Mouse (Mus musculus) erythroid progenitor cell, adult 5-6 weeks (primary cell): ENCODE measurements around the gene Ldlrad3. TPM values are rescaled to one million over a fixed set of nuclear protein-coding genes. Genes with fewer than 3 reads are reported as not detected.

Experiments
- ATAC-seq: replicated peaks from 2 replicates; pipeline ENCODE4 v1.8.0; 2016; ENCODE audit warnings: moderate number of reproducible peaks, mild to moderate bottlenecking, moderate TSS enrichment, inconsistent platforms; ENCODE audit not compliant: poor library complexity, low FRiP score, severe bottlenecking
- total RNA-seq, 2 experiments: library from RNA; stranded (forward) in 1 of 2; stranded (reverse) in 1 of 2; fragments of 150-400 nt in 1 of 2; fragments of 186-747, 209-891 nt in 1 of 2; gene quantifications; 2 replicates each; pipeline versions ENCODE4 v1.2.3 to v1.2.4; 2015 to 2017; ENCODE audit warnings: low replicate concordance in 2 of 2

The Ldlrad3 gene
- total RNA-seq, 2 experiments from 2014 or later, result 2.2 to 8.8 TPM

DNA sequence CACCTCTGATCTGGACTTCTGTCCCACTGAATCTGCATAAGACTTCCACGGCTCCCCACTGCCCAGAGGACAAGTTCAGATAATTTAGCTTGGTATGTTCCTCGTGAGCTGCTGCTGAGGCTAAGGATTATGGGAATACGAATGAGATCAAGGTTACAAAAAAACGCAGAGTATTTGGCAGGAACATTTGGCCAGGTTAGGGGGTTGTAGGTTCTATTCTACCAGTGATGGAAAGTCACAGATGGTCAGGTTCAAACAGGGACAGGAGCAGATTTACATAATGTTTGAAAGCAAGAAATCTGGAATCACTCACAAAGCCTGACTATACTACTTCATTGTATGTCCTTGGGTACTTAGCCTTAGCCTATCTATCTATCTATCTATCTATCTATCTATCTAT is 5.6 kb upstream of the Ldlrad3 start:
- ATAC-seq, result no peak

DNA sequence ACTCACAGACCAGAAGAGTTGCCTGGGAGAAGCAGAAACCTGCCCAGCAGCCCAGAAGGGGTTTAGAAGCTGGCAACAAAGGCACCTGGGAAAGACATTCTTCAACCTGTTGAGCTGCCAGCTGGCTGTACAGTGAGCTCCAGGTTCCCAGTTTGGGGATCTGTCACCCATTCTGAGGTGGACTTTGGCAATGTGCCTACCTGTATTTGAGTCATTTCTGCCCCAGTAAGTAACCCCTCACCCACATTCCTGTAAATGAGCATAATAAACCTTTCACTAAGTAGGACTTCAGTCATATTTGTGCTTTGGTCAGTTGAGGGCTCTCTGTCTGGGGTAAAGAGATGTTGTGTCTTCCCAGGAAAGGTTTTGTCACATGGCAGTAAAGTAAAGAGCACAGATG is 4.8 kb upstream of the Ldlrad3 start:
- ATAC-seq, result no peak

GRCm38 (mm10) chr2:102185069-102185950 is 875 bp downstream of the Ldlrad3 start:
- ATAC-seq, result no peak

GRCm38 (mm10) chr2:102183720-102184480 is 2.3 kb downstream of the Ldlrad3 start:
- ATAC-seq, result no peak

DNA sequence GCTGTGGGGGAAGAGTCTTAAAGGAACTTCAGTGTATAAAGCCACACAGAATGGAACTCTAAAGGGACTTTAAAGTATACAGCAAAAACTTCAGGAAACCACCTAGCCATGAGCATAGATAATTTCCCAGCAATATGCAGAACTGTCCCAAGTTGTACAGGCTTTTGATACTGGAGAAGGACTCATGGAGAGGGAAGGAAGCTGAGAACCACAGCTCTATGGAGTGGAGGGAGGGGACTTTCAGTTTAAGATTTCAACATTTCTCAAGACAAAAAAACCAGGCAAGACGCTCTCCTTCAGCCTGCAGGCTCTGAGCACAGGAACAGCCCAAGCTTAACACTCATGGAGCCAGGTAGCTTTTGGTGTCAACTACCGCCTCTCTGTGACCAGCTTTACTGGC is 4.7 kb downstream of the Ldlrad3 start:
- no peak for ATAC-seq

- ATAC-seq, result no peak
Observed at GRCm38 (mm10) chr2:102176434-102176772, 9.8 kb downstream of the Ldlrad3 start.

GRCm38 (mm10) chr2:102175741-102176433 is 10.3 kb downstream of the Ldlrad3 start:
- no peak for ATAC-seq

DNA sequence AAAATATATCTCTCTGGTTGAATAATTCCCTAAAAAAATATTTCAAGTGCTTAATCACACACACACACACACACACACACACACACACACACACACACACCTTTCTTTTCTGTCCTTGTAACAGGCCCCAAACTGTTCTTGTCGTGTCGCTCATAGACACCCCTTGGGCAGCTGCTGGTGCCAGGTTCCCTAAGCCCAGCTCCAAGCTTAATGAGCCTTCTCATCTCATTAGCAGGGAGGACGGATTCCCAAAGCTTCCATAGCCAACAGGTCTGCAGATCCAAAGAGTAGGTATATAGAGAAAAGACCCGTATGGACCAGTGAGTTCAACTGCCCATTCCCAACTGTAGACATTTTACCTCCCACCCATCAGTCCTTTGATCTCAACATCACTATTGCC is 13.7 kb downstream of the Ldlrad3 start:
- no peak for ATAC-seq

DNA sequence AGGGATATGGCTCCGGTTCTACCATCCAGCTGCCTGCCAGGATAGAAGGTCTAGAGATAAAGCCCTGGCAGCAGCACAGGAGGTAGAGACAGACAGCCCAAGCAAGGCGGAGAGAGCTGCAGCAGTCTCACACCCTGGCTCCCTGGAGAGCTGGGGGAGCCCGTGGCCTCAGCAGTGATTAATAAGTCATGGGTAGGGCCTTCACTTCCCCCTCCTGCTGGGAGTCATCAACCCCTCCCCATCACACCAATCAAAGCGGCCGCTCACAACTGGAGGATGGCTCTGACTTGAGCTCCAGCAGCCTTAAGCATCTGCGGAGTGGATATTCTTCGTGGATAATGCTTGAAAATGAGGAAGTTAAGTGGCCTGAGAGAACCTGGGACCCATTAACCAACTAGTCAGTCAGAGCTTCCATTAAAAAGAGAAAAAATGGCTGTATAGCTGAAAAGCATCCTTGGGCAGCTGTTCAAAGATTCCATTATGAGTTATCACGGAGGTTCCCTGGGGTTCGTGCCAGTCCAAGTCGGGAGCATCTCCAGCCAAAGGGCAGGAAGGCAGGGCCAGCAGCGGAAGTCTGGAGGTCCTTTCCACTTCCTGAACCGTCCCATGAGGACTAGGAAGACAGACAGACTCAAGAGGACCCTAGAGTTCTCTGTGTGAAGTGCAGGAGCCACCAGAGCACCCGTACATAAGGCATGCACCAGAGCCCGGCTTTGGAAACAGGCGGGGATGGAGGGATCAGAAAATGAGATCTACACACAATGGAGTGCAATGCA is 19.4 kb downstream of the Ldlrad3 start:
- no peak for ATAC-seq

GRCm38 (mm10) chr2:102163106-102163505 is 23.1 kb downstream of the Ldlrad3 start:
- ATAC-seq, result no peak

DNA sequence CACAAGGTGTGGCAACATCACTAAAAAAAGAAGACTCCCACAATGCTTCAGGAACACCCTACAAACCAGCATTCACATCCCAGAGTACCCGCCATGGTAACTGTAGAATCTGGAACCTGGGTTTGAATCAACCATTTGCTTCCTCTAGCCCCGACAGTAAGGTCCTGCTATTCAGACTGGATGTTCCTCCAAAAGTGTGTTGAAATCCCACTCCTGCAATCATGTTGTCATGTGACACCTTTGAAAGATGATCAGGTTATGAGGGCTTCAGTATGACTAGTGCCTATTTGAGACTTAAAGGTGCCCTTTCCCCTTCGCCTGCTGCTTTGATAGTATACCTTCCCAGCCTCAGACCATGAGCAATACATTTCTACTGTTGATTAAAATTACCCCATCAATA is 28.6 kb downstream of the Ldlrad3 start:
- ATAC-seq, result no peak

DNA sequence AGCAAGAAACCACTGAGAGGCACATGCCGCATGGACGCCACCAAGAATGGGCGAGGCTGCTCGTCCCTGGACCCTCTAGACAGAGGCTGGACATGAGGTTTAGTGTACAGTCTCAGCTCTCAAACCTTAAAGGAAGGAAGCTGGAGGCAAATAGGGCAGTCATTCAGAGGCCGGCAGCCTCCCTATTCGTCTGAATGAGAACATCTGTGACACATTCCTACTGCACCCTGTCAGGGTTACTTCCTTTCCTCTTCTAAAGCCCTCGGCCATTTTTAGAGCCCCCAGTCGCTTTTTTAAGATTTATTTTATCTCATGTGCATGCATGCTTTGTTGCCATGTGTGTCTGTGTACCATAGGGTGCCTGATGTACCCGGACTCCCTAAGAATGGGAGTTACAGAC is 29.2 kb downstream of the Ldlrad3 start:
- no peak for ATAC-seq

DNA sequence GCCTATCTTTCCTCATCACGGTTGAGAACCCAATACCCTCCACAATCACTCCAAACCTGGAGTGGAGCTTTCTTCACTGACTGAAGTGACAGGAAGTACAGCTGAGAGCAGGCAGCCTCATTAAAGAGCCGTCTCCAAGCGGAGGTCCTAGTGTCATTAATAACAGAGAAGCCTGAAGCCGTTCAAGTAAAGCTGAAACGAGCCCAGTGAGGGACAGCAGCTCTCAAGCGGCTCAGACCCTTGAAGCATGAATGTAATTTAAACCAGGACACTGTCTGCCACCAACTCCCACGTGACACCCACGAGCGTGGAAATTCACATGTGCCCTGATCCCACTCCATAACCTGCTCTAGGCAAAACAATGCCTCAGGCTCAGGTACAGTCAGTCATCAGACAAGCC is 29.7 kb downstream of the Ldlrad3 start:
- ATAC-seq, result no peak

GRCm38 (mm10) chr2:102155306-102156015 is 30.7 kb downstream of the Ldlrad3 start:
- ATAC-seq, result no peak

- no peak for ATAC-seq
Observed at GRCm38 (mm10) chr2:102154771-102155211, 31.4 kb downstream of the Ldlrad3 start.

- no peak for ATAC-seq
Observed at GRCm38 (mm10) chr2:102154328-102154727, 31.9 kb downstream of the Ldlrad3 start.

- no peak for ATAC-seq
Observed at GRCm38 (mm10) chr2:102153516-102153915, 32.7 kb downstream of the Ldlrad3 start.

GRCm38 (mm10) chr2:102152851-102153250 is 33.3 kb downstream of the Ldlrad3 start:
- no peak for ATAC-seq

GRCm38 (mm10) chr2:102149058-102149457 is 37.1 kb downstream of the Ldlrad3 start:
- no peak for ATAC-seq
